Mouse (Mus musculus) spleen, adult 2 months (tissue): ENCODE measurements around the gene Shkbp1.

Experiments used
- CTCF ChIP-seq: fragments of 200-500 bp; IDR thresholded peaks from 2 replicates; pipeline ENCODE4 v1.5.1; 2011; ENCODE audit warnings: mild to moderate bottlenecking, inconsistent platforms; ENCODE audit not compliant: insufficient read depth, insufficient read length, insufficient replicate concordance; ENCODE audit errors: extremely low read depth
- POLR2A ChIP-seq: fragments of 200-500 bp; IDR thresholded peaks from 2 replicates; pipeline ENCODE4 v1.6.1; 2011; ENCODE audit warnings: low read depth, low read length, inconsistent platforms

DNA sequence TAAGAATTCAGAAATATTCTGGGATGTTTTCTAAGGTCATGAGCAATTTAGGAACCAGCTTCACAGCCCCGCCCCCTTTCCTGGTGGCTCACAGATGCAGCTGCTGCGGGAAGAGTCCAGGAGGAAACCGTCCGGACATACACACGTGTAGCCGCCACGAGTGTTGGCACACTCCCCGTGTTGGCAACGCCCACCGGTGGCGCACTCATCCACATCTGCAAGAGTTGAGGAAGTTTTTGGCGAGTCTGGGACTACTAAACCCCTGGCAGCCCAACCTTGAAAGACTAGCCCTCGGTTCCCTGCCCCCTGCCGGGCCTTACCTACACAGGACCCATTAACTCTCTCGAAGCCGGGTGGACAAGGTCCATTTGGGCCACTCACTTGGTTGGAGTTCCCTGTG is 27.2 kb downstream of the Shkbp1 start:
- no peak for TF ChIP-seq POLR2A
- TF ChIP-seq CTCF, result no peak
